Comparison of ENCODE assay signal across 8 mouse cellular contexts in genomic region chr9:40834569-40834968, GRCm38 (mm10). TPM values are rescaled to one million over a fixed set of nuclear protein-coding genes. Genes with fewer than 3 reads are reported as not detected.
DNase-seq lines count a peak whose midpoint lies in the region; ATAC-seq and TF ChIP-seq lines count a peak whose summit lies in the region.

No protein-coding gene starts in this region.

- no peak for ATAC-seq in embryonic facial prominence, embryonic 14.5 days (ENCODE audit: low read depth)
- ATAC-seq in midbrain, embryonic 14.5 days (ENCODE audit: low FRiP score, low TSS enrichment): no peak
- no peak; the same call in 1 of the 2 replicates for ATAC-seq in erythroblast, adult 5-6 weeks (replicated peaks; ENCODE audit: low FRiP score, poor library complexity, severe bottlenecking)

- no peak overlapping the region for H3K4me3 ChIP-seq in embryonic facial prominence, embryonic 14.5 days (ENCODE audit: low read depth, low read length)
- no peak overlapping the region for H3K4me3 ChIP-seq in left cerebral cortex, adult 2 months
- no peak overlapping the region for H3K4me3 ChIP-seq in midbrain, embryonic 14.5 days (replicated peaks; ENCODE audit: low read depth, low read length)

- H3K27ac ChIP-seq in embryonic facial prominence, embryonic 14.5 days (replicated peaks; ENCODE audit: low read depth, low read length): no peak overlapping the region
- no peak overlapping the region for H3K27ac ChIP-seq in left cerebral cortex, adult 2 months
- H3K27ac ChIP-seq in midbrain, embryonic 14.5 days (replicated peaks; ENCODE audit: low read depth, low read length): no peak overlapping the region

- intact Hi-C loops in heart, postnatal 14 days (cut with DNase I): loop anchor here (2.0 to 5.0 kb wide), 3 partner anchors 78 to 148 kb away; no protein-coding TSS in a partner anchor
- intact Hi-C loops in left cerebral cortex, adult 2 months (cut with DNase I): loop anchor here (1.0 to 5.0 kb wide), 2 partner anchors 148 to 358 kb away; no protein-coding TSS in a partner anchor

- DNase-seq in MEL-GATA-1-ER (ENCODE audit: extremely low read depth, low read depth): peak; percentile 56
- peak; percentile 77 to 82 for DNase-seq in adrenal gland, postnatal 36 days
- peak; percentile 82 for DNase-seq in embryonic facial prominence, embryonic 14.5 days (ENCODE audit: low spot score)
- peak; percentile 80 to 87 for DNase-seq in heart, postnatal 14 days
- DNase-seq in left cerebral cortex, adult 2 months (ENCODE audit: extremely low spot score in 1 of 2, low spot score in 2 of 2): peak; percentile 72 to 83
- peak; percentile 95 for DNase-seq in midbrain, embryonic 14.5 days
- DNase-seq in spleen, adult 12 weeks (ENCODE audit: low spot score): peak; percentile 54

- H3K9ac ChIP-seq in embryonic facial prominence, embryonic 14.5 days (ENCODE audit: low read depth, low read length): no peak overlapping the region
- no peak overlapping the region for H3K9ac ChIP-seq in midbrain, embryonic 14.5 days (replicated peaks; ENCODE audit: low read length)

- no peak overlapping the region for H3K4me2 ChIP-seq in embryonic facial prominence, embryonic 14.5 days (ENCODE audit: low read depth, low read length)
- no peak overlapping the region for H3K4me2 ChIP-seq in midbrain, embryonic 14.5 days (ENCODE audit: low read length)

- no peaks in the 10 kb centered on the region for H3K4me1 ChIP-seq in embryonic facial prominence, embryonic 14.5 days (ENCODE audit: control insufficient read depth, insufficient read depth, low read length)
- H3K4me1 ChIP-seq in midbrain, embryonic 14.5 days (ENCODE audit: control insufficient read depth, insufficient read depth, low read length): no peaks in the 10 kb centered on the region

- H3K9me3 ChIP-seq in embryonic facial prominence, embryonic 14.5 days (ENCODE audit: control insufficient read depth, low read length): no peaks in the 10 kb centered on the region
- H3K9me3 ChIP-seq in midbrain, embryonic 14.5 days (ENCODE audit: control insufficient read depth, low read length): no peaks in the 10 kb centered on the region

- no peaks in the 10 kb centered on the region for H3K27me3 ChIP-seq in embryonic facial prominence, embryonic 14.5 days (replicated peaks; ENCODE audit: control insufficient read depth, insufficient read depth, low read length)
- H3K27me3 ChIP-seq in midbrain, embryonic 14.5 days (ENCODE audit: control insufficient read depth, insufficient read depth, low read length): no peaks in the 10 kb centered on the region

- peak; percentile 87 for TF ChIP-seq CTCF in left cerebral cortex, adult 2 months (IDR thresholded peaks at IDR 0.05)

- no peaks in the 10 kb centered on the region for H3K36me3 ChIP-seq in embryonic facial prominence, embryonic 14.5 days (ENCODE audit: control insufficient read depth, insufficient read depth, low read length)
- no peaks in the 10 kb centered on the region for H3K36me3 ChIP-seq in midbrain, embryonic 14.5 days (ENCODE audit: control insufficient read depth, insufficient read depth, low read length)

- 5% methylated on average over 12 of the region's 12 CpGs for WGBS in embryonic facial prominence, embryonic 14.5 days
- 9% methylated on average over 12 of the region's 12 CpGs for WGBS in midbrain, embryonic 14.5 days

RNA-seq across cellular contexts. Expression of gene Hspa8, which starts 33.8 kb away (rescaled TPM):
- 1,000 to 10,000 TPM; 1,561 to 3,265 TPM for total RNA-seq in adrenal gland, postnatal 36 days (2021)
- 2,298 and 2,577 TPM in 2 replicates for polyA plus RNA-seq in embryonic facial prominence, embryonic 14.5 days (2014; fragmentation: Nextera tagmentation; extraction: Ambion mirVana)
- total RNA-seq in heart, postnatal 14 days (2021): 1,000 to 10,000 TPM; 1,048 to 1,357 TPM
- 1,000 to 10,000 TPM; 2,321 to 2,378 TPM for total RNA-seq in left cerebral cortex, adult 2 months (2021)
- polyA plus RNA-seq in midbrain, embryonic 14.5 days (2014; fragmentation: Nextera tagmentation; extraction: Ambion mirVana): 2,437 and 3,041 TPM in 2 replicates
- 767 and 958 TPM in 2 replicates for total RNA-seq in erythroblast, adult 5-6 weeks (2015; ENCODE audit: low replicate concordance)
- total RNA-seq in erythroblast, adult 5-6 weeks (2017; ENCODE audit: low replicate concordance): 825 and 1,090 TPM in 2 replicates

RNA-seq across cellular contexts. Expression of gene Bsx, which starts 39.4 kb away (rescaled TPM):
- total RNA-seq in adrenal gland, postnatal 36 days (2021): not detected
- polyA plus RNA-seq in embryonic facial prominence, embryonic 14.5 days (2014; fragmentation: Nextera tagmentation; extraction: Ambion mirVana): not detected in 2 replicates
- total RNA-seq in heart, postnatal 14 days (2021): not detected
- not detected for total RNA-seq in left cerebral cortex, adult 2 months (2021)
- polyA plus RNA-seq in midbrain, embryonic 14.5 days (2014; fragmentation: Nextera tagmentation; extraction: Ambion mirVana): 0.09 TPM in 1 of 2 replicates, not detected in the other
- not detected in 2 replicates for total RNA-seq in erythroblast, adult 5-6 weeks (2015; ENCODE audit: low replicate concordance)
- total RNA-seq in erythroblast, adult 5-6 weeks (2017; ENCODE audit: low replicate concordance): 0.14 TPM in 1 of 2 replicates, not detected in the other
